Mouse (Mus musculus) embryo, embryonic 11 days (tissue): ENCODE results near the gene Kalrn.

ENCODE experiments used
- DNase-seq: peaks from one replicate; pipeline ENCODE4 v3.0.0-alpha.2; 2015

The Kalrn gene

DNA sequence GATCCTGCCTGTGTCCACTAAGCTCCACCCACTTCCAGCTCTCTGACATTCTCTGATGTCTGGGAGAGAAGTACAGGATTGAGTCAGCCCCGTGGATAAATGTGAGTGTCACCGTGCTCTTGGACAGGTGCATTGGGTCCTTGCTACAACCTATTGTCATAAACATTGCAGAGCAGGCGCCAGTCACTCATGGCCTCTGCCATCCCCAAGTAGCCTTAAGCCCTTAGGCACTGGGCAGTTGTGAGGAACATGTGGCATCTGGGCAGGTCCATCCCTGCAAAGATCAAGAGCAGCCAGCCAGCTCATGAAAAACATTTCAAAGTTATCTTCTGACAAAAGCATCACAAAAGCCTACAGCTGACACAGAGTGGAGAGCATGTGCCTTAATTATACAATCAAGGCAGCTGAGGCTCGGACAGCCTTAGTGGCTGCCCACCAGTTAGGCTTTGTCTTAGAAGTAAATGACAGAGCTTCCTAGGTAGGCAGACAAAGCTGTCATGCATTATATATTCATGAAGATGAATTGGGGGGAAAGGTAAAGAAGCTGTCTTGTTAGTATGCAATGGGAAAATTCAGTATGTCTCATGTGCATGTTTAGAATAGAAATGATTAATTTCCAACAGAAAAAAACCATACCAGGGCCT lies 319.2 kb downstream of the Kalrn start:
- no peak for DNase-seq

DNA sequence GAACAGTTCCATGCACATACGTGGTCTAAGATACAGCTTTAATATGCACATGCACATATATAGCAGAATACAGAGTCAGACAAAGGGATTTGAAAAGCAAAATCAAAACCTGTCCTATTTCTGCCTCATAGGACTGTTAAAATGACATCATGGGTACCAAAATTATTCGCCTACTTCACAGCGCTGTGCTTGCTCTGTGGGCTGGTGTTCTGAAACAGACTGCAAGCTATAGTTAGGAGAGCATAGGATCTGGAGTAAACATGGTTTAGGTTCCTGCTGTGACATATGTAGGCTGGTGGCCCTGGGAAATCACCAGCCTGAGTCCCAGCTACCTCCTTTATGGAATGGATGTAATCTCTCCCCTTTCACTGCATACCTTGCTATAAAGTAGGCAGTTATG lies 320.7 kb downstream of the Kalrn start:
- DNase-seq: no peak

DNA sequence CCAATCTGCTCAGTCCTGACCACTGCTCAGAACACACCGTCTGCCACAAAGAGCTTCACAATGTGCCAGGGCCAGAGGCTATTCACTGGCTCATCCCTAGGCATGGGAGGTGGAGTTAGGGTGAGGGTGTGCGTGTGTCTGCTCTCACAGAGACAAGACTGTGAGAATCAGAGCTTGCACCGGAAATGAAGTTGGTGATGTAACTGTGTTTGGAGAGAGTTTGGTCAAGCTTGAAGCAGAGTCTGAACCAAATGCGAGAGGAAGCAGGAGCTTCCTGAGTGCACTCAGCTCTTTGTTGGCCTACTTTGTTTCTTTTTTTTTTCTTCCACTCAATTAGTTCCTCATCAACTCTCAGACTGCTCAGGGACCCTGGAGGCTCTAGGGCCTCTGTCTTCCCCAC lies 325.1 kb downstream of the Kalrn start:
- DNase-seq: no peak

DNA sequence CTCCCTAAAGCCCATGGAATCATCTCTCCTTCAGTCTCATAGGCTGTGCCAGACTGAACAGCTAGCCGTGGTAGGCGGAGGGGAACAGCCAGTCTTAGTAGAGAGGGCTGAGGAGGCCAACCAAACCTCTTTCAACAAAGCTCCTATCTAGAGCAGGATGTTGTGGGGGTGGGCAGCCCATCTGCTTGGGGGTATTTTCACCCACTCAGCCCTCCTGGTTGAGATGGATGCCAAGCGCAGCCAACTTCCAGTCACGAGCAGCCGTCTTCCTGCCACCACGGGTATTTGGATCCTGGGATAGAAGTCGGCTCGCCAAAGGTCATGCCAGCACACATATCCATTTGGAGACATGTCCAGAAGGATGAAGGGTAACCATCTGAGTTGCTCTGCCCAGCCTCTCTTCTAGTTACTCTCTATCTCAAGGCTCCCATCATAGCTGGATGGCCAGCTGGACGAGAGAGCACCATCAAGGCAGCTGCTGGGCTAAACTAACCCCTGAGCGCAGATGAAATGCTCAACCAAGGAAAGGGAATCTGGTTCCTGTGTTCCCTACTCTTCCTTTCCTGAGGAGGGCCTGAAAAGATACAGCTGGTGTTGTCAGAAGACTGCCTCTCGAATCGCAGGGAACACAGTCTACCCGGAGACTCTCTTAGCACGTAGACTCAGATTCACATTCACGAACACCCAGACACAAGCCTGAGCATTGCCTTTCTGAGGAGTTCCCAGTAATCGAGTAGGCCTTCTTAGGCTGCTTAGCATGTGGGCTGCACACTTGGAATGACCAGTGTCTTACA lies 331.2 kb downstream of the Kalrn start:
- DNase-seq: no peak

DNA sequence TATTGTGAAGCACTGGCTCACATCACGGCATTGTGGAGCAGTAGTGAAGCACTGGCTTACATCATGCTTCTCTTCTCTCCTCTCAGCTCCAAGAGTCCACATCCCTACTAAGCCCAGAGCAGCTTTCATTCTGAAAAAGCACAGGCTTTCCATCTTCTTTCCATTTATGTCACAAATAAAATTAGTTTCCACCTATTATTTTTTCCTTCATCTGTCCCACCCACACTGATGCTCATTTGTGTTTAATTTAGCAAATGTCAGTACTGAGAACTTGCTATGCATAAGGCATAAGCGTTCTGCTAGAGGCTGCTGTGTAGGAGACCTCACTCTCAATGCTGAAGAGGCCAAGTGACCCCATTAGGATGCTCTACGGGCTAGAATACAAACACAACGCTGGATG lies 333.7 kb downstream of the Kalrn start:
- DNase-seq: no peak

DNA sequence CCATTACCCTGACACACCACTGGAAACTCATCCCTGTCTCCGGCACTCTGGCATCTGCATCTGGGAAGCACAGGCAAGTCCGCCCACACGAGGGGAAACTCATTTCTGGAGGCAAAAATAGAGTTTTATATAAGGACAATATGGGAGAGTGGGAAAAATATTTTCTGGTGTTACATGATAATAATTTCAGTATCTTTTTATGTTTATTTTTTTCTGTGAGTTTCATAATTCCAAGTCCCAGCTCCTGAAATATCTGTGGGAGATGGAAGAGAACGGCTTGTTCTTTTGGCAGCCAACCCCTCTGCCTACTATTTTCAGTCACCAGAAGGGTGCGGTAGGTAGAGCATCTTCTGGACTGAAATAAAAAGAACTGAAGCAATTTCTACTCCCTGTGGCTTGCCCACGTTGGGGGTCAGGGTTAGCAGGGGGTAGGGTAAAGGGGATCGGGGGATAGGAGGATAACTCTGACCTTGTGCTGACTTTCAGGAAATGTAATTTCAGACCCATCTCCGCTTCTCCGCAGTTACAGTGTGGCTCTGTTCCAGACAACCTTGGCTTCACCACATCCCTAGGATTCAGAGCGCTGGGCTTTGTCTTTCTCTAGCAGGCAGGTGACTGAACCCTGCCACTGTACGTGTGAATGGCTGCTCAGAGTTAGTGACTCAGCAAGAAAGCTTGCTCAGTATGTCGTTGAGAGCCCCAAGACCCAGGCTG lies 336.3 kb downstream of the Kalrn start:
- DNase-seq: no peak

DNA sequence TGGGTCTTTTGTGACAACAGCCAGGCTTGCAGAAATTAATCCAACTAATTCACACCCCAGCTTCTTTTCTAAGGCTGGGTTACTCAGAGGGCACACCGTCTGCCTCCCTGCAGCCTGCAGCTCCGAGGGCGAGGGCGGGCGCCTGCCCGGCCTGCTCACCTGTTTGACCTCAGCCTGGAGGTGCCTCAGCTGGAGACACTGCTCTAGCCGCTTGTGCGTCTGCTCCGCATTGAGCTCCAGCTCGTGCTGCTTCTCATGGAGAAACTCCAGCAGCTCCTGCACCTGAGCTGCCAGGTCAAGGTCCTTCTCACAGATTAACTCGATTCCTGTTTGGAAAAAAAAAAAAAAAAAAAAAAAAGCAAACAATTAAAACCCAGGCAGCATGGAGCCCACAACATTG lies 338.2 kb downstream of the Kalrn start:
- DNase-seq: no peak

DNA sequence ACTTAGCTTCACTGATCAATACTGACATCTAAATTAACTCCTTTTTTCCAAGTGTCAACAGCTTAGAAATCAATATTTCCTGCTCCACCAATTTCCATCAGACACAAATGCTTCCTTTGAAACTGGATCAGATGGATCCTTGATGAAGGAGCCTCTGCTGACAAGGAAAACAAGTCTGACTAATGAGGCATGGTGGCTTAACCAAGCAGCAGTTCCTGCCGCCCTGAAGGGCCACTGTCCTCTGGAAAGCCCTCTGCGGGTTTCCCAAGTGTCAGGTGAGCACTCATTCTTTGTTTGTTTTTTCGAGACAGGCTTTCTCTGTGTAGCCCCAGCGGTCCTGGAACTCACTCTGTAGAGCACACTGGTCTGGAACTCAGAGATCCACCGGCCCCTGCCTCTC lies 341.4 kb downstream of the Kalrn start:
- no peak for DNase-seq

DNA sequence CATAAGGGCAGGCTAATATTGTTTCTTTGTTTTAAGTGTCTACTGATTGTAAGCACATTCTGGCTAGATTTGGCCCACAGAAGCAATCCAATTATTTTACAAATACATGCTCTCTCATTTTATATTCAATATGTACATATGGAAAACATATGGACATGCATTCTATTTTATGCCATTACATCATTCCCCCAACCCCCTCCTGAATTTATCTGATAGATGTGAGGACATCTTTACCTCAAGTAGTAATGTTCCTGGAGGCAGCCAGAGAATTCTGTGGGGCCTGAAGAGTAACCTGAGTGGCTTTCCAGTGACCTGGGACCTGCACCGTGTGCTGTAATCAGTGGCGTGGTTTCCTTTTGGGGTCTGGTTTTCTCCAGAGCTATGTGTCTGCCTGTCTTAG lies 342.2 kb downstream of the Kalrn start:
- no peak for DNase-seq

DNA sequence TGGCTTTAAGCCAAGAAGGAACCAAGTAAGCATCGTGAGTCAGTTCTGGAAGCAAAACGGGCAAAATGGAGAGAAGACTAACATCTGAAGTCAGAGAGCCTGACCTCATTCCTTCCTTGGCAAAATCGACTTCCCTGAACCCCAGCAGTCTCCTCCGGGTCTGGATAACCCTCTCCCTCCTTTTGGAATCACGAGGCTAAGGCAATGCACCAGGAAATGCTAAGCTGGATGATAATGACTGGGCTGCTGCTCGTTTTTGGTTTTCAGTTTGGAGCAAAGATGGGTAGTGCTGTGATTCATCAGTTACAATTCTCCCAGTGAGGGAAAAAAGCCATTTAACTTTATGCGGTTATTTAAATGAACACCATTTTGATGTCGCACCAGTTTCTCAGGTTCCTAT lies 344.0 kb downstream of the Kalrn start:
- no peak for DNase-seq

DNA sequence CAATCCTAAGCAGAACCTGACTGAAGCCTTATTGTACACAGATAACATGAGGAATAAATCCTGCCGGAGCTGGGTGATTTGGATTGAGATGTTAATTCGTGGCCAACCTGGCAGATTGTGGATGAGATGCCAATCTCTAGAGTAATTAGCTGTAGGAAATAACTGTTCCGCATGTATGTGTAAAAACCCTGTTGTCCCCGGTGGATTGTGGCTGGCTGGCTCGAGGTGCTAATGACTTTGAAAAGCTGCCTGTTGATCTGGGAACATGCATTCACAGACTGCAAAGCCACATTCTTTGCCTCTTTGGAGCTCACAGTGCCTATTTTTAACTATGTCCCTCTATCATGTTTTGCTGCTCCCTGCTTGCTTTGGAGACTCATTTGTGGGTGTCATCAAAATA lies 344.7 kb downstream of the Kalrn start:
- no peak for DNase-seq

DNA sequence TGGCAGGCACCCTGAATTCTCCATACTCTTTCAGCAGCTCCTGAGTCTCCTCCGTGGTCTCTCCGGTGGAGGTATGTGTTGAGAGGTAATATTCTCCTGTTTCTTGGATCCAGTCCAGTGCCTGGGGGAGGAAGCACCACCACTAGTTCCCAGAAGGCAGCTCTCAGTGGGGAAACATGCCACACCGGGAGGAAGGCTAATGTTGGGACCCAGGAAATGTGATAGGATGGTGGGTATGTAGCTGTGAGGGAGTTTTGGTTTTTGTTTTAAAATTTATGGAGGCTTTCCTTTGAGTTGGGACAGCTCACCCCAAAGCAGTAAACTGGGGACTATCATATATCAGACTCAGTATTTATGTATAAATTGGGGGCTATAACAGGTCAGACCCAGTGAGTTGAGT lies 361.2 kb downstream of the Kalrn start:
- no peak for DNase-seq

DNA sequence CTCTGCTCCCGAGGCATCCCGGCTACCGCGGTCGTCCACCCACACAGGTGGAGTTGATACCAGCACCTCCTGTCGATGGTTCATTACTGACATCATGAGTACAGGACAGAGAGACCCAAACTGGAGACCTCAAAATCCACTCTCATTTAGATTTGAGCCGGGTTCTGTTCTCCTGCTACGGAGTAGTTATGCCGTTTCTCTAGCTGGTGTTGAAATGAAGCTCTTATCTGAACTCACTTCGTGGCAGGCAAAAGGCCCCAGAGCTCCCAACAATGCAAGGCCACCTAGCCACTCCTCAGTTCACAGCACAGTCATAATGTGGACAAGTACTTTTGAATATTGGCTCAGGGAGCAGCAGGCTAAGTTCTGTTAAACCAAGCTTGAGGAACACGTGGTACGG lies 362.1 kb downstream of the Kalrn start:
- DNase-seq: no peak

DNA sequence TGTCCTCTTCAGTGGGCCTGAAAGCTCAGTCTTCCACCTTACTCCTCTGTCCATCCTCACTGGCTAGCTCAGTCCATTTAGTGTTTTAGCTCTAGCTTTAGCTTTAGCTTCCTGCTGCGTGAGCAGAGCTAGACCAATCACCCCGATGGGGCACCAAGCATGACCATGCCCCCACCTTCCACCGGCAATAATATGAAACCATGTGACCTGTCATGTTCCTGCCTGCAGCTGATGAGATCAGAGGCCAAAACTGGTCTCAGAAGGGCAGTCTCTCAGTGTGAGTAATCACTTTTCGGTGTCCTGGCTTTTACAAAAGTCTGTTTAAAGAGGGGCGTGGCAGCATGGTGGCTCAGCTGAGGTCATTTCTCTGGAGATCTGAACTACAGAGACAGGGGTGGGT lies 364.6 kb downstream of the Kalrn start:
- DNase-seq: no peak

DNA sequence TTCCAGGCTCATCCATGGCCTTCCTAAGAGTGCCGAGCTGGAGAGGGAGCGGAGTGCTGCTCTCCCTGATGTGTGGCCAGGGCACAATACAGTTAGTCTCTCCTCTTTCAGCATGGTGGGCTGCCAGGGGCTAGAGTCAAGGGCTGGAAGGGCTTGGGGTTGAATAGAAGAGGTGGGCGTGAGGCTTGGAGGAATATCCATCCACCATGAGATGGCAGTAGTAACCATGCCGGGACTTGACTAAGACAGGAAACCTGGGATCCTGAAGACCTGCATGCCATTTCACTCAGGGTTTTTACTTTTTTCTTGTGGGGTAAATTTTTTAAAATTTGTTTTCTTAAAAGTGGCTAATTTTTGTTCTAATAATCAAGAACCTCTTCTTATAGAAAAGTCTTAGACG lies 365.4 kb downstream of the Kalrn start:
- no peak for DNase-seq

DNA sequence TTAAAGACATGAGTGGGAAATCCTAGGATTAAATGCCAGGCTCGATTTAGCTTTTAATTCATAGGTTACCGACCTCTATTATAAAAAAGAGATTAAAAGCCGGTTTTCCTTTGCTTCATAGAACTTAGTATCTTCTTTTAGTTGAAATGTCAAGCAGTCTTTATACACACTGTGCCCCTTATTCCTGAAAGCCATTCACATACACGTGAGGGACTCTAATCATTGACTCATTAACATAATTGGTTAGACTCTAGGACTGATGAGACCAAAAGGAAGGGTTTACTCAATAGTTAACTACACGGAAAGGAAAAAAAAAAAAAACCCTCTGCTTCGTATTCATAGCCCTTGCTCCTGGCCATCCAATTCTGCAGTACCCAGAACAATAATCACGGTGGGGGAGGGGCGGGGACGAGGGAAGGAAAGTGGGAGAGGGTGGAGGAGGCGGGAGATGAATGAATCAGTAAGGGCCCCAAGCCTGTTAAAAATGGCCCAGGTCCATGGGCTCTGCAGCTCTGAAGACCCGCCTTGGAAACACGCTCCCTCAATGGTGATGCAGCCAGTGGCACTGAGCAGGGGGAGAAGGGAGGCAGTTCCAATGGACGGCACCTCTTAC lies 368.7 kb downstream of the Kalrn start:
- peak; percentile 21 for DNase-seq

DNA sequence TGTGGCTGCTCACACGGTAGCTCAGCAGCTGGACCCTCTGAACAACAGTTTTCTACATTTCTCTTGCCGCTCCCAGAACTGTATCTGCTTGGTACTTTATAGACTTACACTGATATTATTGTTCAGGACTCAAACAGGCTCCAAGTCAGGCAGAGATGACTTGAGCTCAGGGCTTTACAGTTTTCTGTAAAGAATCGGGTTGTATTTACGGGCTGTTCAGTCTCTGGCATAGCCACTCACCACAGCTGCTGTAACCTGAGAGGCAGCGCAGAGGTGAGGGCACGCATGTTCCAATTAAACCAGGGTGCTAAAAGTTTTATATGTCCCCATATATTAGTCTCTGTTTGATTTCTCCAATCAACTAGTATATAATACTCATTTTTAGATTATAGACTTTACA lies 373.8 kb downstream of the Kalrn start:
- no peak for DNase-seq

DNA sequence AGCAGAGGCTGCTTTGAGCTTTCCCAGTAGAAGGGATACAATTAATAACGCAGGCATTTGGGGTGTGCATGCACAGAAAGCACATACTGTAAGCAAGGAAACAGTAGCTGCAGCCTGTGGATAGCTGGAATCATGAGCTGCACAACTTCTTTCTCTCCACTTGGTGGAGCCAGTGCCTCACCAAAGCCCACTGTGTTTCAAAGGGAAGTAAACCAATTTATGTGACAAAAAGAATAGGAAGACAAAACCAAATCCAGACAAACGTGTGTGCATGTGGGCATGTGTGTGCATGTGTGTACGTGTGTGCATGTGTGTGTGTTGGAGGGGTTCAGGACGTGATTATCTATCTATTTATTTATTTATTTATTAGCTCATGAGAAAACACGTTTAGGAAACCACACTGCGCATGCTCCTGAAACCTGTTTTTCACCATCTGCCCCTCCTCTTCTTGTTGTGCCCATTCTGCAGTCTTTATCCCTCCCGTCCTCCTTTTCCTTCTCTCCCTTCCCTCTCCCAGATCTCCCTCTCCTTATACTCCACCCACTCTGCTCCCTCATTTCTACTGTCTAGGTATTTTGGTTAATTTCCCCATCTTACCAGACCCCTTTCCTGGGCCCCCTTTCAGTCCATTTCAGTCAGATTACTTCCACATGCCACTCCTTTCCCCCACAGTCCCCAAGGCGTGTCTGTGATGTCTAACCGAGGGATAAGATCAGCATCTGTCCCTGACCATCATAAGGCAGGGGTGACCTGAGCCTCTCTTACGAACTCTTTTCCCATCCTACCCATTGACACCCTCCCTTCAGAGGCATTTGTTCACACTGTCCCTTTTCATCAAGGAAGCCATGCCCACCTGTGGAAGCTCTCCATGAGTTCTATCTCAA lies 380.1 kb downstream of the Kalrn start:
- peak; percentile 66 for DNase-seq

DNA sequence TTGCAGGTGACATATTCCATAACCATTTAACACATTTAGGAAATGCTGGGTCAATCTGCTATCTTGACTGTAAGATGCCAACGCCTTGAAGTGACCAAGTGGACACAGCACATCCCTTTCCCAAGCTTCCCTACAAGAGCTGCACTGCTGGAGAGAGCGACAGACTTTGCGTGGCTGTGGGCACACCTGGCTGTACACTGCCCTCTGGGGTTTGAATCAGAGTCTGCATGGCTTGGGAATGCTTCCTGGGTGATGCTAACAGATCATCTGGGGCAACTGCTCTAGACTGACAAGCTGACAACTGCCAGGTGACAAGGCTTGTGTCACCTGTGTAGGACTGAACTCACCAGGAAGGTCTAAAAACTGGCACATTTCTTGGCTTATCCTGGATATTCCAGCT lies 388.6 kb downstream of the Kalrn start:
- DNase-seq: no peak

DNA sequence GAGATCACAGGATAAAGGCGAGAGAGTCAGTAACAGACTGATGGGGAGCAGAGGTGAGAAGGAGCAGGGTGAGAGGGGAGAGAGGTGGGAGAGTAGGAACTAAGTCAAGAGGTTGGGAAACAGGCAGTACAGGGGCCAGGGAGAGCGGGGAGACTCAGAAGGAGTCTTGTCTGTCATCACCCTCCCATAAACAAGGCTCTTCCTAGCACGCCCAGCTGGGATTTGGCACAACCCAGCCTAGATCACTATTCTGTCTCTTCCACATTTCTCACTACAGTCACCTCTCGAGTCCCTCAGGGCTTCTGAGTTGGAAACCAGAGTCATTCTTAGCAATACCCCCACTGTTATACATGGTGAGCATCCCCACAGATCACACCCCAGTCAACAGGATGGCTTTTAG lies 390.1 kb downstream of the Kalrn start:
- DNase-seq: no peak

DNA sequence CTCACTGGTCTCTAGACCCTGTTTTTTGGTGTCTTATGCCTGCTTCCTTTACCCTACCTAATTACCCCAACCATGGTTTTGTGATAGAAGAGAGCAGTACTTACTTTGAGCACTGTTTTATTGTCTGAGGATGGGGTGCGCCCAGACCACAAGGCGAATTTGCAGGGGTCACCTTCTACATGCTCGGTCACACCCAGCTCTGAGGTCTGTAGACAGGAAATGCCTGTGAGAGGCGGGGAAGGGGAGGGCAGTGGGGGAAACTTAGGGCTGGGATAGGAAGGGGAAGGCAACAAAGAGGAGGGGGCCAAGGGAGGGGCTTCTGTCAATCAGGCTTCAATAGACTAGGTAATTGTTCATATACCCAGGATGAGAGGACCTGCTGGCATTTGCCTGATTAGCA lies 397.7 kb downstream of the Kalrn start:
- no peak for DNase-seq

DNA sequence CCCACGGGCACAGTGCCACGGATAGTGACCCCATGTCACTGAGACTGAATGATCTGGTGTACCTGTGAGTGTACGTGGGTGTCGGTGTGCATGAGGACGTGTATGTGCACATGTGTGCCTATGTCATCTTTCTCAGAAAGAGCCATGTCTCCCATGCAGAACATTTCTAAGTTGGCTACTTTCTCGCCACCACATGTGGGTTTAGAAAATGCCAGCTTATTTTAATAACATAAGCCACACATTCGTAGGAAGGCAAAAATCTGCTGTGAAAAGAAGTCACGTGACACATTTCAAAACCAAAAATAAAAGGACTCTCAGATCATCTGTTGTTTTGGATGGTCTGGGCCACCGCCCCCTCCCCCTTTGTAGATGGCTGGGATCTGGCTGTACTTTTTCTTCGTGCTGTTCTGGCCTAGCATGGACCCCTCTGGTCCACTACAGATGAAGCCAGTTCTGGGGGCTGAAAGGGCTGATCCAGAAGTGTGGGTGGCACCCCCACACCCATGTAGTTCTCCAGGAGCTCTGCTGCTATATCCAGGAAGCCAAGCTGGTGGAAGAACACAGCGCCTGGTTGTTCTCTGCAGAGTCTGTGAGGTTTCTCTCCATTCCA lies 400.7 kb downstream of the Kalrn start:
- DNase-seq: no peak
